Mouse (Mus musculus): Measurements from ENCODE around the gene Rptor. TPM values are rescaled to one million over a fixed set of nuclear protein-coding genes. Genes with fewer than 3 reads are reported as not detected.
A peak's percentile ranks its signal among the peaks of the same experiment; 100 is the strongest.

The Rptor gene
- total RNA-seq, 2 experiments from 2014 or later: 57.1 to 58.0 TPM

DNA sequence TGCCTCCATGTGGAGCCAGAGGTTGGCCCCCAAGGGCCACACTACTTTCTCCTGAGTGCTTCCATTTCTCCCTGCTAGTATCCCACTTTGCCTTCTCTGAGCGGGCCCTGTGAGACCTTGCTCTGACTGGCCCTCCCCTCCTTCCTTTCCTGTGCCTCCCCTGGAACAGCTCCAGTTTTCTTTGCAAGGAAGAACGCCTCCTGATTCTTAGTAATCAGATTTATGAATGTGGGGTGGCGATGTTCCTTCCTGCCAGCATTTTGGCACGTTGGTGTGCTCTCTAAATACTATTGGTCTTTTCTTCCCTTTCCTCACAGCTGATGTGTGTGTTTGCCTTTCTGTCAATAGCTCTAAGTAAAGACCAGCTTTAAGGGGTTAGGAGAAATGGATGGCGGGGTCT is 82.8 kb downstream of the Rptor start:
- intact Hi-C loops (cut with DNase I): no loop called here
- DNase-seq: no peak

DNA sequence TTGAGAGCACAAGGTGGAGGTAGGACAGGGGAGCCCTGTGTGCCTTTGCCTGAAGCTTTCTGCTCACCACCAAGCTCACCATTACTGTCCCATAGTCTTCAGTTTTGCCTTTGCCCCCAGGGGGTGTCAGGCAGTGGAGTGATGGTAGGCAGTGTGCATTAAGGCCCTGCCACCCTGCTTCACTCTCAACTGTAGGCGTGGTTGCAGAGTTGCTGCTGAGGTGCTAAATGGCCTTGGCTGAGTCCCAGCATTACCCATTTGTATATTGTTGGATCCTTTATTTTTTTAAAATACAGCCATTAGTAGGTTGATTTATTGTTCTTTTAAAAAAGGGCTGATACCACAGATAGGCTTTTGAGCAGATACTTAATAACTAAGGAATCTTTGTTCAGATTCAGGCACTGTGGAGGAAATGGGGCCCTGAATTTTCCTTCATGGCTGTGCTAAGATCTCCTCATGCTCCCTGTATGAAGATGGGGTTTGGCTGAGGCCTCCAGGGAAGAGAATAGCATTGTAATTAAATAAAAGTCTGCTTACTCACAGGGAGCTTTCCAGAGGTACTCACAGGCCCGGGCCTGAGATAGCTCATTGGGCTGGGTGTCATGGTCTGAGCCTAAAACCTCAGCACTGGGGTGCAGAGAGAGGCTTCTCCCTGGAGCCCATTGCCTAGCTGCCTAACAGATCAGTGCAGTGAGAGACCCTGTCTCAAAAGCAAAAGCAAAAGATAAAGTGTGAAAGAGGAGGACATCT is 83.4 kb downstream of the Rptor start:
- intact Hi-C loops (cut with DNase I): no loop called here
- no peak for DNase-seq

DNA sequence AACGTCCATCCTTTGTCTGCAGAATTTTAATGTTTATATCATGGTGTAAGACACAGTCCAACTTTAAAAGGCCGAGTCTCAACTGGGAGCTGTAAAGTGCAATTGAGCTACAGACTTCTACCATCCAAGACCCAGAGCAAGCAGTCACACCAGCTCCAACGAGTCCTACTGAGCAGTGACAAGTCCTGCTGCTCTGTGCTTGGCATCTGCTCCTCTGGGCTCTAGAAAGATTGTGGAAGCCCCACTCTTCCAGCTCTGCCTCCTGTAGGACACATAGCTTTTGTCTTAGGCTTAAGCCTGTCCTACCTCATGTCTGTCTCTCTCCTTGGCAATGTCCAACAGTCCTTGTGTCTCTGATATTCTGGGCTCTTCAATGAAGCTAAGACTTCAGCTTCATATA is 84.6 kb downstream of the Rptor start:
- no peak for DNase-seq
- intact Hi-C loops (cut with DNase I): no loop called here

DNA sequence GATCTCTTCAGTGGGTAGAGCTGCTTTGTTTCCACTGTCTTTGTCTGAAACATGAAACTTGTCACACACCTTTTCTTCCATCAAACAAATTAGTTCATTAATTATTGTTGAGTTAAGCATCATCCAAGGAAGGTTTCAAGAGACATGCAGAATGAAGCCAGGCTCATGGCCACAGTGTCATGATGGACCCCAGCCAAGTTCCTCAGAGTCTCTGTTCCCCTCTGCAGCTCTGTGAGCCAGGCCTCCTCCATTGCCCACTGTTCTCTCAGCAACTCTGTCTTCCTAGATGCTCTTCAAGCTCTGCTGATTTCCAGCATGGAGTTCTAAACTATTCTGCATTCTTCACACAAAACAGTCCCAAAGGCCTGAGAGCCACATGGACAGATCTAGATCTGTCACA is 85.3 kb downstream of the Rptor start:
- intact Hi-C loops (cut with DNase I): no loop called here
- peak; percentile 32 for DNase-seq

DNA sequence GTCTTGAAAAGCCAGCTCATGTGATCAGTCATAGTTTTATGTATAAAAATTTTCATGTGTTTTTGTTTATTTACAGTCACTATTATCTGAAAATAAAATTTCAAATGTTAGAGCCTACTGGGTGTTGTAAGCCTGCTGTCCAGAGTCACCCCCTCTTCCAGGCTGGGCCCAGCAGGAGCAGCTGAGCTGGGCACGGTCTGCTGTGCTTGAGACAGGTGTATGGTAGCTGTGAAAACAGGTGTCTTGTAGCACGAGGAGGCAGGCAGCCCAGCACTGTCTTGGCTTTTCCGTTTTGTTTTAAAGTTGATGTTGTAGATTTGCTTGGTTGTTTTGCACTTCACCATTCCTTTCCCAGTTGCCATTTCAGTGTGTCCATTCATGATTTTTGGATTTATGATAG is 87.2 kb downstream of the Rptor start:
- DNase-seq: no peak
- intact Hi-C loops (cut with DNase I): no loop called here

DNA sequence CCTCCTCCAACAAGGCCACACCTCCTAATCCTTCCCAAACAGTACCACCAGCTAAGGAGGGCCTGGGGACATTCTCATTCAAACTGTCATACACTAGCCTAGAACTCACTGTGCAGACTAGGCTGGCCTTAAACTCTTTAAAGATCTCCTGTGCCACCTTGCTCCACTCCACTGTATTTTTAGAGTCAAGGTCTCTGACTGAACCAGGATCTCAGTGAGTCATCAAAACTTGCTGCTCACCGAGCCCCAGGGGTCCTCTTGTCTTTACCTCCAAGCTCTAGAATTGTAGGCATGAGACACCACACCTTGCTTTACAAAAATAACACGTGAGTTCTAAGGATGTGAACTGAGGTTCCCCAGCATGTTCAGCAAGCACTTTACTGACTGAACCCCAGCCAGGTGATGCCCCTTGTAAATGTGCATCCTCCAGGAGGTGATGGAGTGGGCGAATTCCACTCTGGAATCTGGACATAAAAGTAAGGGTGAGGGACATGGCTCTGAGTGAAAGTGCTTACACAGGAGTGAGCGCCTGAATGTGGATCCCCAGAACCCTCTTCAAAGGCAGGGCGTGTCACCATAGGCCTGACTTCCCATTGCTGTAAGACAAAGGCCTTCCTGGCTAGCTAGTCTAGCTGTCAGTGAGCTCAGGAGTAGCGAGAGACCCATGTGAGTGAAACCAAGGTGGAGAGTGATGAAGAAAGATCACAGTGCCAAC is 89.6 kb downstream of the Rptor start:
- no peak for DNase-seq
- intact Hi-C loops (cut with DNase I): no loop called here

DNA sequence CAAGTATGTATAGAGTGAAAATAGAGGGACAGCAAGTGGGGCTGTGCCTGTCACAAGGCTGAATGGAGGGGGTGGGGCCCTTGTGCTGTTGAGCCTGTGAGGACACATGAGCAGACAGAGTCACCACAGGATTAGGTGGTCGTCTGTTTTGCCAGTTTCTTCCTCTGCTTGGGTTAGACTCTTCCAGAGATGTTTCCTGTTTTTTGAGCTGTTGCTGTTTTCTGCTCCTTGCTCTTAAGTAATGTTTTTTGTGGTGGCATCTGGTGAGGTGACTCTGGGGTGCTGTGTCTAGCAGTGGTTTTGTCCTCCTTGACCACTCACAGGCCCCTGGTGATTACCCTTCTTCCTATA is 90.2 kb downstream of the Rptor start:
- intact Hi-C loops (cut with DNase I): no loop called here
- DNase-seq: no peak

DNA sequence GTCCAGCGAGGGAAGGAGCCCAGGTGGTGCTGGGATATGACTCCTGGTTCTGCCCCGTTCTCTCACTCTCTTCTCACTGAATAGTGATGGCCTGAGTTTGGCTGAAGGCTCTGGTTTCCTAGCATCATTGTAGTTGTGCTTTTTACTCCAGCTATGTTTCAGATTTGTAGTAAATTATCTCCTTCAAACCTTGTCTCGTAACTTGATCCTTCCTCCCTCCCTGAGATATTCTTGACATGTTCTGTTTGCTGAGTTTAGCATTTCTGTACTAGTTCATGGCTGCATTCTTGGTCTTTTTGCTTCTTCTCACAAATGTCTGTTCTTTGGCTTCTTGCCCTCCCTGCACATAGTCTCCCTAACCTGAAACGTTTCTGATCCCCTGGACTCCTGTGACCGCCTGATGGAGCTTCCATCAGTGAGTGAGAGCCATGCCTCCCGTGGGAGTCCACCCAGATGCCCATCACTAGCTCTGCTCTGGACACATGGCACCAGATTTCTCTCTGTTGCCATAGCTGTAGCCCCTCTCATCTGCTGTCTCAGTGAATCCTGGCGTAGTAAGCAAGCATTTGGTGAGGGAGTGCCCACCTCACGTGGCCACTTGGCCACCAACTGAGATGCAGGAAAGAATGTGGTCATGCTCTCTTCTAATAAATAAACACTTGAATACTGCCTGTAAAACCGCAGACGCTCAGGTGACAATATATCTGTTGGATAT is 91.6 kb downstream of the Rptor start:
- intact Hi-C loops (cut with DNase I): no loop called here
- DNase-seq: peak; percentile 44

DNA sequence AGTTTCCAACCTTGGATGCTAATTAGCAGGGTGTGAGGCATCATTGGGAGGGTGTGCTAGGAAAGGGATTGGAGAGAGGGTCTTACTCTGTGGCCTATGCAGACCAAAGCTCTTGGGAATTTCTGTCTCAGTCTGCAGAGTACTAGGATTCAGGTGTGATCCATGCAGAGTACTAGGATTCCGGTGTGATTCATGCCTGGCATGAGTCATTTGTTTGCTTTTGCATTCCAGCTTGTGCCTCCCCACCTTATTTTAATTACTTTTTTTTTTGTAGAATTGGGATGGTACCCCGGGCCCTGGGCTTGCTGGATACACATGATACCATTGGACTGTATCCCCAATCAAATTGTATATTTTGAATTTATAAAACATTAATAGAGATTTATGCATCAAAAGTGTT is 93.7 kb downstream of the Rptor start:
- intact Hi-C loops (cut with DNase I): no loop called here
- DNase-seq: no peak

DNA sequence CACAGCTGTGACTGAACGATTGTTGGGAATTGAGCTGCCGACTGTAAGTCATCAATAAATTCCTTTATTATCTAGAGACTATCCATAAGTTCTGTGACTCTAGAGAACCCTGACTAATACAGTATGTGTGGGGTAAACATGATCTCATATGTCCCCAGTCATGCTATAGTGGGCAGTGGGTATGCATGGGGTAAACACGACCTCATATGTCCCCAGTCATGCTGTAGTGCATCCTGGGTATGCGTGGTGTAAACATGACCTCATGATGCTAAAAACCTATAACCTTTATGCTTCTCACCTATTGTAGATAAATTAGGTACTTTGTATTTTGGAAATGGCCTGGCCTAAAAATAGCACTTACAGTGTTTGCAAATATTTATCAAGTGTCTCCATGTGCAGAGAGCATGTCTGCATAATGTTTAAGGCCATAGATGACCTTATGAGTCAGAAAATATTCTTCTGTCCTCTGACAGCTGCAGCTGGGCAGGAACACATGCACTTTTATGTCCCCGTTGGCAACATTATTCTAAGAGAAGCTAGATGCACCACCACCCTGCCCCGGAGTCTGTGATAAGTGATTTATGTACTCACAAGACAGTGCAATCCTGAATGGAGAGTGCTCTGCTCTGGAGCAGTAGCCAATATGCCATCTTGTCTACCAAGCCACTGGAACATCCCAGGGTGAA is 102.8 kb downstream of the Rptor start:
- DNase-seq: no peak
- intact Hi-C loops (cut with DNase I): no loop called here

DNA sequence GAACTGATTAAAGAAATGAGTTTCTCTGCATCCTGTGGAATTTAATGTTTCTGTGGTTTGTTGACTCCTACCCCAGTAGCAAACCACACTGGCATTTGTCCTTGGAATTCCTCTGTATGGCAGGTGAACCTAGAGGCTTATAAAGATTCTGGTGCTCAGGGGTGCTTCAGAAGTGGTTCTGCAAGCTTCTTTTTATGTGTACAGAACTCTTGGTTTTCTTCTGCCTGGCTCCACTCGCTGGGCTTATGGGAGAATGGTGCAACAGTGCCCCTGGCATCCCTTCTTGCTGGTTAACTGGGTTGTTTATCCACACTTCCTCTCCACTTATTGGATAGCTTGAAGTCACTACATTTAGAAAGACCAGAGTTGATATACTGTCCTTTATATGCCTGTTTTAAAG is 104.6 kb downstream of the Rptor start:
- DNase-seq: no peak
- intact Hi-C loops (cut with DNase I): no loop called here

DNA sequence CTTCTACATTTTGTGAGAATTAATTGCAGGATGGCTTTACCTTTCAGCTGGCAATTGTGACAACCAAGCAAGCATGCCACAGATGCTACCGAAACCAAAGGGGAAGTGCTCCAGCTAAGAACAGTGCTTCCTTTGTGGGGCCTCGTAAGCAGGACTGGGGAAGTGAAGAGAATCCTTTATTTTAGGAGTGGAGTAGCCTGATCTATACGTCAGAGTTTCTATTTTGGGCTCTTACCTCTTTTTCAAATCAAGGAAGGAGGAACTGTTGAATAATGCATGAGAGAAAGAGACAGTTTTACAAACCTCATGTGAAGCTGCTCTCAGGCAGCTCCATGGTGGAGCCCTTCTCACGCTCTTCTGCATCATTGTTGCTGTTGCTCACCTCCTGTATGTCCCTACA is 106.5 kb downstream of the Rptor start:
- DNase-seq: no peak
- intact Hi-C loops (cut with DNase I): no loop called here

DNA sequence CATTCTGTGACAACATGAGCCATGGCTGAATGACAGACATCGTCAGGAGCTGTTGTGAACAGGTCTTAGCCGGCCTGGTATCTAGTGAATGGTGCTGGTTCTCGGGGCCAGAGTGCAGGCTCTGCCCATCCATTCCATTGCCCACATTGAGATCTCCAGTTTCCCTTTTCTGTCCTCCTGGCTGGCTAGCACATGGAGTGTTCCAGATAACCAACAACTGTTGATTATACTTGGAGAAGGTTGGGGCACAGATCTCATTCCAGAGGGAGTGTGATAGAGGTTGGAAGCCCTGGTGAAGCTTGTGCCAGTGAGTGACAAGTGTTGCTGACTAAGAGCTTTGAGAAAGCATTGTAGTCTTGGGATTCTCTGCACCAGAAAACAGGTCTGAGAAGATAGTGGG is 107.6 kb downstream of the Rptor start:
- intact Hi-C loops (cut with DNase I): no loop called here
- DNase-seq: no peak

DNA sequence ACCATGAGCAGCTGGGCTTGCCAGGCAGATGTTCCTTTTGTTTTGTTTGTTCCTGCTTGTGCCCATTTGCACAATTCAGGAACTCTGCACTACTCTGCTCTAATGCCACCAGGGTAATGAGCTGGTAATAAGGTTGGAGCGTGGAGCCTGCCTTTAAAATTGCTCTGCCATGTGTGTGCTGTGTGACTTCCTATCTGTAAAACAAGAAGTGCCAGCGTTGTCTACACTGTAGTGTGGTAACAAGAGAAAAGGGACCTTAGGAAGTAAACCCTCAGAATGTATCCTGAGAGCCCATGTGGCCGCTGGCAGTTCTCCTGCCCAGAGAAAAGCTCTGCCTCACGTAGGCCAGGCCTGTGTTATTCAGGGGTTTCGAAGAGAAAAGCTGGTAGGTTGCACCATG is 108.1 kb downstream of the Rptor start:
- DNase-seq: no peak
- intact Hi-C loops (cut with DNase I): no loop called here

DNA sequence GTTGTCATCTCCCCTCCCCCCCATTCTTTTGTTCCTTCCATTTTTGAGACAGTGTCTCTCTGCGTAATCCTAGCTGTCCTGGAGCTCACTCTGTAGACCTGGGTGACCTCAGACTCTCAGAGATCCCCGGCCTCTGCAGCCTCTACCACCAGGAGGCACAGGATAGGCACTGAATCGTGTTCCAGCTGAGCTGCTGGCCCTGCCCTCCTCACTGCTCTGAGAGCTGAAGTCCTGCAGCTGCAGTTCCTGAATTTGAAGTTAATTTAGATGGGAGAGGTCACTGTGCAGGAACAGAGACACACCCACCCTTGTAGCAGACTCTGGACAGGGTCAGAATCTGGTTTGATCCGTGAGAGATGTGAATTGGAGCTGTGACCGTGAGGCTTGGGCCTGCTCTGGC is 112.7 kb downstream of the Rptor start:
- no peak for DNase-seq
- intact Hi-C loops (cut with DNase I): no loop called here

DNA sequence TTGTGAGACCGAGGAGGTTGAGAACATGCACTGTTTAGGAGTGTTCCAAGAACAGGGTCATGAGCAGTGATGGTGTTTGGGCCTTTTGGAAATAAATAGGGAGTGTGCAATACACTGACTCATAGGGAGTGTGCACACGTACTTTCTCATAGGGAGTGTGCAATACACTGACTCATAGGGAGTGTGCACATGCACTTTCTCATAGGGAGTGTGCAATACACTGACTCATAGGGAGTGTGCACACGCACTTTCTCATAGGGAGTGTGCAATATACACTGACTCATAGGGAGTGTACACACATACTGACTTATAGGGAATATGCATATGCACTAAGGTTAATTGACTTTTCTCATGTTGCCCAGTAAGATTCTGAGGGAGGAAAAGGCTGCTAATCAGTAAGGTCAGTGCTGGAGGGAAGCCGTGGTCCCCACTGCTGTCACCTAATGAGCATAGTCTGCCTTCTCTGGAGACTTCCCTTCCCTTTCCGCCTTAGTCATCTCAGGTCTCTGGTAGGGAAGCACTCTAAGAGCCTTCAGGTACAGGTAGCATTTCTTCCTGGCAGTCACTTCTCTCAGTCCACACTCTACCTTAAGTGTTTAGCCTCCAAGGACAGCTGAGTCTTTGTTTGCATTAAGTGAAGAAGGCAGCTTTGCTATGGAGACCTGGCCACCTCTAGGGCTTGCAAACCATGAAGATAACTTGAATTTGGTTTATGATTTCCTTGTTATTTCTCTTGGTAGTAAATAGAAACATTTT is 113.3 kb downstream of the Rptor start:
- intact Hi-C loops (cut with DNase I): no loop called here
- DNase-seq: no peak

DNA sequence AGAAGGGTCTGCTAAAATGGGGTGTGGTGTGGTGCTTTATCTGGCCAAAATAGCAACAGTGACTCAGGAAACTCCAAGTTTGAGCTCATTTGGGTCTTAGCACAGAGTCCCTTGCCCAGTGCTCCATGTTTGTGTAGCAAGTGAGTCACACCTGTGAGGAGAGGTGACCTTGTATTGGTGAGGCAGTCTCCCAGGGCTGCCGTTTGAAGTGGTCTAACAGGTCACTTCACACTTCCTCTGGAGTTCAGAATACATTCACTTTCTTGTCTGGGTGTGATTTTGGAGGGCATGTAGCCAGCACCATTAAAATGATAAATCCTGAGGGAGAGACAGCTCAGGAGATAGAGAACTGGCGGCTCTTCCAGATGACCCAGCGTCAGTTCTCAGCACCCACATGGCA is 115.4 kb downstream of the Rptor start:
- intact Hi-C loops (cut with DNase I): no loop called here
- DNase-seq: no peak

DNA sequence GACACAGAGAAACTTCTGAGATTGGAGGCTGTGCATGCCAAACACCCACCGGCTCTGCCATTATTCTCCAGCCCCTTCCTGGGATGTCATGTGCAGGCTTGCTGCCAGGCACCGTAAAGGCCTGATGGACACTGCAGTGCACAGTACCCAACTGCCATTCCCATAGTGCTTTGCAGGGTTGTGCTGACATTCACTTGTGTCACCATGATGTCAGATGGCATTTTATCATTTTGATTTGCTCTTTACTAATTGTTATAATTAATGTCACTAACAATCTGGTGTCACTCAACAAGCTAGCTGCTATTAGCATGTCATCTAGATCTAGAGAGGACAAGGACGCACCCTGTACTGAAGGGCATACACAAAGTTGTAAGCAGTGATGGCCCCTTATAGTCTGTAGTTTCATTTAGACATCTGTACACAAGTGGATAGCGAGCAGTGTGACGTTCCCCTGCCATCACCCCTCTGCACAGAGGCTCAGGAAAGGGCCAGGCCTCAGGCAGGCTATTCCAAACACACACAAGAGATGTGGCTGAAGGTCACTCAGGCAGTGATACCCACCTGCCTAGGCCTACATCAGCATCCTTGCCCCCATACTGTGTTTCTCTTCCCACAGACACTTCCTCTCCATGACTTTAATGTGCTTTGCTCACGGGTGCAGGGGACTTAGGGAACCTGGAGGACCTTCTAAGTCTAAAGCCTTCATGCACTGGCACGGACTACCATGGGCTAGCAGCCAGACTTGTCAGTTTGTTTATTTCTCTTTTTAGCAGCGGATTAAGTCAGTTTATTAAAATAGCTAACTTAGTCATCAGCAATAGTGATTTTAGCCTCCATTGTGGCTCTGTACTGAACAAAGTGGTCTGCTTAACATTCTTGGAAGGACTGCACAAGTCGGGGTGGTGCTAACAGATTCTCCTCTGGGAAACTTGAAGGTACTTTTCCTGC is 117.7 kb downstream of the Rptor start:
- intact Hi-C loops (cut with DNase I): no loop called here
- DNase-seq: no peak

DNA sequence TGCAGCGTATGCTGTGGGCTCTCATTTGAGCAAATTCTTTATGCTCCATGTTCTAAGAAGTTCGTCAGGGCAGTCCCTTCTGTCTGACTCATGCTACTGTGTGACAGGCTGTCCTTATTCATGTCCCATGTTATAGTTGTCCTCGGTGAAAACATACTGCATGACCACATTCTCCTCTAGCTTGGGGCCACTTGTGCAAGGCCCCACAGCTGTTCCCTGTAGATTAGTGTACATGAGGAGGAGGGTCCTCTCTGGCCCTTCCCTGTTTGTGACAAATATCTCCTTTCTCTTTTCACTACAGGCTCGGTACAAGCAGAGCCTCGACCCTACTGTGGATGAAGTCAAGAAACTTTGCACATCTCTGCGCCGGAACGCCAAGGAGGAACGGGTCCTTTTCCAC is 122.0 kb downstream of the Rptor start:
- intact Hi-C loops (cut with DNase I): no loop called here

DNA sequence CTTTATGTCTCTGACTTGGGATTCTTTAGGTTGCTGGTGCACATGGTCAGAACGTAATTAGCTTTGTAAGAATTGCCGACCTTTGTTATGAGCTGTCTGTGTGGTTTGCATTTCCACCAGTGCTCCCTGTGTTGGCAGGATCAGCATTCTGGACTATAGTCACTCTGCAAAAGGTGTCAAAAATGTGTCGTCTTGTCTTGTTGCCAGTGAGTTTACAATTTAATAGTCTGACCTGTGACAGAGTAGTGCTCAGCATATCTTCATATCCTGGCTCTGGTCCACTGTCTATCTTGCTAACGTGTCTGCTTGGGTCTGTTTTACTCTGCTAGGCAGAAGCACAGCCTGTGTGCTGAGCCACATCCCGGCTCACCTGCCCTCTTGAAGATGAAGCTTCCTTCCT is 128.7 kb downstream of the Rptor start:
- no peak for DNase-seq
- intact Hi-C loops (cut with DNase I): no loop called here

More for the DNA sequence above, 122.0 kb downstream of the Rptor start:
- no peak for DNase-seq

Measured in left cerebral cortex, postnatal 4 days (tissue).